Mouse (Mus musculus) right cerebral cortex, postnatal 25 days (tissue): ENCODE results near the gene A630095E13Rik.
"Not testable (repeated sequence)": the region's sequence is repeated elsewhere in the genome, so short reads cannot be mapped to it uniquely, and the experiment has no call there.

ENCODE experiments used
- DNase-seq: peaks from one replicate; pipeline ENCODE4 v3.0.0; 2022

A630095E13Rik gene

DNA sequence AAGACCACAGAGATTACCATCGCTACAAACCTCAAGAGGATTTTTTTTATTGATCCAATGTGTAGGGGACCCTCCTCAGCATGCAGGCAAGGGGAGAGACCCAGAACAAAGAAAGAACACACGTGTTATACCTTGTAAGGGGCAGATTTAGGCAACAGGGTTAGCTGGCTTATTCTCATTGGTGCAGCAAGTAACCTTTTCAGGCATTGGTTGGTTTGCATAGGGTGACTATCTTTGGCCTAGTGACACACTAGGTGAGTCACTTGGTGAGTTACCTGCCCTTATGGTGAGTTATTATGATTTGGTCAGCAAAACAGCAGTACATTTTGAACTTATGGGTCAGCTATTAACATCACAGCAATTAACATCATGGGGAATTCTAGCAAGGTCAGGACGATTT is at the start of gene A630095E13Rik:
Gene A630095E13Rik, minus strand, starts transcription at position 101 of the 400 bp plus-strand sequence.
- DNase-seq, result not testable (repeated sequence)

DNA sequence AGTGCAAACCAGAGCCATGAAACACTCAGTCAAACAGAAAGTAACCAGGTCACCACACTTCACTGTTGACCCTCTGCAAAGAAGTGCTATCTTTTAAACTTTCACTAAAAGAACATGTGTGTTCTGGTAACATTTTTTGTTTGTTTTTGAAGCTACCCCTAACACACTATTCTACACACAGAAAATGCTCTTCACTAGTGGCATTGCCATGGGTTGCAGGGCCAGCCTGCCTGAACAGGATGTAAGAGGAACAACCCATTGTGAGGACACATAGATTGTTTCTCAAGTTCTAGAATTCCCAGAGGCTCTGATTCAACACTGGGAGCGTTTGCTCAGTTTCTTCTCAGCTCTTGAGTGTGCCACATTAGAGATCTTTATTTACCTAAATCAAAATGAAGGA is 49.7 kb upstream of the A630095E13Rik start, which contains the start of gene Acrv1:
Gene Acrv1, plus strand, starts transcription at position 301 of the 400 bp plus-strand sequence.
- DNase-seq, result no peak

DNA sequence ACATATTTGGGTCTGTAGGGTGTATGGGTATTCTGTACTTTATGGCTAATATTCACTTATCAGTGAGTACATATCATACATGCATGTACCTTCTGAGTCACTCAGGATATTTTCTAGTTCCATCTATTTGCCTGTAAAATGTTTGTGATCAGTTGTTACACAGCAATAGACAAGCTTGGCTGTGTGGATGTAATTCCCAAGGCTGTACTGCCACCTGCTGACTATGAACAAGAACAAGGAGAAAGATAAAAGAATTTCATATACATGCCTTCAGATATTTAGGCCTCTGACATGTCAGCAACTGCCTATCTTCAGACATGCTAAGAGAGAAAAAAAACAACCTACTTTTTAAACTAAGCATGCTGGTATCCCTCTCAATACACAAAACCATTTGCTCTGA is 44.2 kb upstream of the A630095E13Rik start:
- no peak for DNase-seq

DNA sequence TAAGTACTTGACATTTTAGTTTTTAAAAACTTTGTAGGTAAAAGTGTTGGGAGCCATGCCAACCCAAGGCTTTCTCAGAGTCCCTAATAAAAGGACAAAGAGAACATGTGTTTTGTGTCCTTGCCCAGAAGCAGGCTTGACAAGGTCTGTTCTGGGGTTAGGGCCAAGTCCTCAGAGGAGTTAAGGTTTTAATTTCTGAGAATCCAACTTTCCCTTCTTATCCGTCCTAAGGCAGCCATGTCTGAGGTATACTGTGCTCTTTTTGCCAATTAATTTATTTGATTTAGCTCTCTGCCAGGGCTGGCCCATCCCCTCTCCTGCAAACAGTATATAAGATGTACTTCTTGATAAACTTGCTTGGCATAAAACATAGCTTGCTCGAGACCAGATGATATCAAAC is 38.2 kb upstream of the A630095E13Rik start:
- no peak for DNase-seq
